Mouse (Mus musculus) erythroblast, embryonic 14.5 days (primary cell): Measurements from ENCODE around the gene Smyd2.

Source experiments
- GATA1 ChIP-seq: IDR thresholded peaks from 2 replicates; pipeline ENCODE4 v1.6.1; 2012; ENCODE audit warnings: low read length, inconsistent platforms, mixed read lengths
- TAL1 ChIP-seq: IDR thresholded peaks from 3 replicates; pipeline ENCODE4 v1.6.1; 2012; ENCODE audit warnings: low read length, inconsistent platforms, mixed read lengths

GRCm38 (mm10) chr1:189897861-189898260 is 24.3 kb downstream of the Smyd2 start:
- TF ChIP-seq GATA1 = no peak
- TF ChIP-seq TAL1 = no peak
